In the genomic region with DNA sequence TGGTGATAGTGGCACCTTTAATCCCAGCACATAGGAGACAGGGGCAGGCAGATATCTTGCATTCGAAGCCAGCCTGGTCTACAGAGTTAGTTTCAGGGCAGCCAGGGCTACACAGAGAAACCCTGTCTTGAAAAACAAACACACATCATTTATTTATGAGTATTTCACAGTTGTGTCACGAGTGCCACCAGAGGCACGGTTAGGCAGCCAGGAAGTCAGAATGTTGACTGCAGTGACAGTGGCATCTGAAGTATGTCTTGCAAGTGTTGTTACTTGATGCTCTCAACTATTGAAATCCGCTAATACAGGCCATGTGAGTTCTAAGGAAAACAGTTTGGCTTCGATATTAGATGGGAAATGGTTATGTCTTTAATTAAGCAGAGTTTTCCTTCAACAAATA, we compare ENCODE assay signal across 24 mouse cellular contexts.
"Had no signal": no experiment of that assay in that cellular context is flagged by ENCODE, and none has a peak within 500 bp of the region (broad histone marks: within the 10 kb centered on the region; RNA-seq: fewer than 3 reads in every experiment).

No protein-coding gene starts in this region.

- ATAC-seq: hindbrain, postnatal 0 days; intestine, embryonic 15.5 days; intestine, postnatal 0 days; liver, embryonic 12.5 days had no signal

- H3K9me3 ChIP-seq: heart, embryonic 10.5 days; heart, embryonic 12.5 days; hindbrain, embryonic 15.5 days; intestine, embryonic 15.5 days; limb, embryonic 13.5 days; limb, embryonic 15.5 days; liver, embryonic 12.5 days had no signal

- DNase-seq: gastrocnemius, postnatal 14 days; gastrocnemius, postnatal 36 days; heart, adult 11 months; heart, adult 2 months; heart, postnatal 14 days; heart, postnatal 36 days; kidney, adult 18-20 months; kidney, adult 8-10 months; kidney, postnatal 10 days; kidney, postnatal 25 days; kidney, postnatal 4 days had no signal

- H3K4me3 ChIP-seq: heart, adult 2 months; heart, embryonic 10.5 days; heart, embryonic 12.5 days; hindbrain, embryonic 13.5 days; hindbrain, embryonic 15.5 days; intestine, embryonic 15.5 days; layer of hippocampus, adult 2 months; left cerebral cortex, adult 2 months; limb, embryonic 13.5 days; limb, embryonic 15.5 days; liver, embryonic 12.5 days had no signal

- H3K27ac ChIP-seq: hindbrain, embryonic 13.5 days; hindbrain, embryonic 15.5 days; hindbrain, postnatal 0 days; layer of hippocampus, adult 2 months; left cerebral cortex, adult 2 months; liver, embryonic 12.5 days; liver, embryonic 14.5 days had no signal

- H3K4me1 ChIP-seq: hindbrain, embryonic 13.5 days; liver, embryonic 12.5 days had no signal

- H3K9ac ChIP-seq: heart, embryonic 12.5 days; hindbrain, embryonic 13.5 days; hindbrain, embryonic 15.5 days; intestine, embryonic 15.5 days; limb, embryonic 13.5 days; limb, embryonic 15.5 days; liver, embryonic 12.5 days; liver, embryonic 14.5 days had no signal

- H3K4me2 ChIP-seq: heart, embryonic 12.5 days; hindbrain, embryonic 13.5 days; hindbrain, embryonic 15.5 days; intestine, embryonic 15.5 days; limb, embryonic 13.5 days; limb, embryonic 15.5 days; liver, embryonic 12.5 days had no signal

- H3K27me3 ChIP-seq: heart, embryonic 12.5 days; hindbrain, embryonic 13.5 days; hindbrain, embryonic 15.5 days; intestine, embryonic 15.5 days; limb, embryonic 13.5 days; limb, embryonic 15.5 days; liver, embryonic 12.5 days had no signal

- H3K36me3 ChIP-seq: hindbrain, embryonic 13.5 days; hindbrain, embryonic 15.5 days; intestine, embryonic 15.5 days; limb, embryonic 15.5 days had no signal
